Mouse (Mus musculus) urinary bladder, postnatal 4 days (tissue): ENCODE data around the gene Gbx1.
"Not testable (repeated sequence)": the region's sequence is repeated elsewhere in the genome, so short reads cannot be mapped to it uniquely, and the experiment has no call there.

Experiments
- DNase-seq, 2 experiments: peaks; one replicate each; pipeline ENCODE4 v3.0.0; 2021 to 2022; ENCODE audit warnings: low spot score in 2 of 2

The Gbx1 gene

DNA sequence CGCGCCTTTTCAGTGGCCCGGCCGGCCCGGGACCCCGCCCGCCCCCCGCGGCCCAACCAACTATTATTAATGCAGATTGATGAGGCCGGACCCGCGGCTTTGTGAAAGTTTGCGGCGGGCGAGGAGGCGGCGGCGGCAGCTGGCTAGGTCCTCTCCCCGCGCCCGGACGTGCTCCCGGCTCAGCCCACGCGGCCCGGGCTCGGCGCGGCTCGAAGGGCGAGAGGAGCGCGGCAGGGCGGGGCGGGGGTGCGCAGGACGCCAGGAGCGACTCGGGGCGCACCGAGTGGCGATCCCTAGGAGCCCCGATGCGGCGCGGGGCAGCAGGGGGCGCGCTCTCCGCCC, at the start of gene Gbx1:
Gene Gbx1, minus strand, starts transcription at position 314 of the 342 bp plus-strand sequence.
- DNase-seq: no peak

DNA sequence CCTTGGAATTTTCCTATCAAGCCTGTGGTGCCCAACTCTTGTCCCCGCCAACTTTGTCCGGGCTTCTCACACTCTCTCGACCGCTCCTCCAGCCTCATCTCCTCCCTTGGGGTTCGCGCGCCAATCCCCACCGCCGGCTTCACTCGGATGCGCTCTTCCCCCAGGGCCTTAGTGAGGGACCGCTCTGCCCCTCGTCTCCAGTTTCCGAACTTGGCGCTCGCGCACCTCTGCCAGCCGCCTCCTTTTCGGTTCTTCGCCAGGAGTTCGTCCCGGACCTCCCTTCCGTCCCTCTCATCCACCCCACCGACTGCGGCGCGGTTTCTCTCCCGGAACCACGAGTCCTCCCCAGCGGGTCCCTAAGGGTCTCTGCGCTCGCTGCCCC, 49.8 kb upstream of the Gbx1 start:
- DNase-seq: no peak

DNA sequence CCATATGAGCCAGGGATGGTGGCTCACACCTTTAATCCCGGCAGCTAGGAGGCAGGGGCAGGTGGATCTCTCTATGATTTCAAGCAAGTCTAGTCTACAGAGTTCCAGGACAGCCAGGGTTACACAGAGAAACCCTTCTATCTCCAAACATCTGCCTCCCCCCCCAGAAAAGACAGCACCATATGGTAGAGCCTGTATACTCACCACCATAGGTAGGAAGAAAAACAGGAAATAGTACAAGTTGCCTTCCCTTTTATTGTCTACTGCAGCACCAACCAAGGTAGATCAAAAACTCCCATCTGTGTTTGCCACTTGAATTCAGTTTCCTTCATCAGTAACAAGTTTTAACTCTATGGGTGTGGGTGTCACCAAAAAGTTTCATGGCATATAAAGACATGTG, 48.9 kb upstream of the Gbx1 start:
- DNase-seq: no peak

DNA sequence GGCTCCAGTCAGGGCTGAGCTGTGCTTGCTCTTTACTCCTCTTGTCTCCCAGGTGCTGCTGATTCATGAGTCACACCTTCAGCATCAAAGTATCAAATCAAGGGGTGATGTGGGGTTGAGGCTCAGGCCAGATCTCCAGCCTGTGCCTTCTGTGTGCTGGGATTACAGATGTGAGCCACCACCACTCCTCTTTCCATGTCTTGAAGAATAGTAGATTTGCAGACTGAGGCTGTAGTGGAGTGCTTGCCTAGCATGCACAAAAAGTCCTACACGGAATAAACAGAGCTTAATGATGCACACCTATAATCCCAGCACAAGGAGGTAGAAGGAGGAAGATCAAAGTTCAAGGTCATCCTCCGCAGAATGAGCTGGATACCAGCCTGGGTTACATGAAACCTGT, 29.7 kb upstream of the Gbx1 start, which contains the start of gene 4931409K22Rik:
Gene 4931409K22Rik, minus strand, starts transcription at position 101 of the 400 bp plus-strand sequence.
- DNase-seq: no peak

DNA sequence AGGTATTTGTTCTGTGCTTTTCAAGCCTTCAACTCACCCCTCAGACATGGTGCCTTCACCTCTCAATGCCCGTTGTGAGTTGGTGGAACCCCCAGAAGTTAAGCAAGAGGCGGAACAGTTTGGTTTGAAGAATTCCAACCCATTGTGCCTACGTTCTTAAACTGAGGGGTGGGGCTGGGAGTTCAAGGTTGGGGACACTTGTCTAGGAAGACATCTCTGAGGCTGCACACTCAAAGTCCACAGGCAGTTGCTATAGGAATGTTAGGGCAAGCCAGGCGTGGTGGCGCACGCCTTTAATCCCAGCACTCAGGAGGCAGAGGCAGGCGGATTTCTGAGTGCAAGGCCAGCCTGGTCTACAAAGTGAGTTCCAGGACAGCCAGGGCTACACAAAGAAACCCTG, 28.3 kb upstream of the Gbx1 start:
- not testable (repeated sequence) for DNase-seq

DNA sequence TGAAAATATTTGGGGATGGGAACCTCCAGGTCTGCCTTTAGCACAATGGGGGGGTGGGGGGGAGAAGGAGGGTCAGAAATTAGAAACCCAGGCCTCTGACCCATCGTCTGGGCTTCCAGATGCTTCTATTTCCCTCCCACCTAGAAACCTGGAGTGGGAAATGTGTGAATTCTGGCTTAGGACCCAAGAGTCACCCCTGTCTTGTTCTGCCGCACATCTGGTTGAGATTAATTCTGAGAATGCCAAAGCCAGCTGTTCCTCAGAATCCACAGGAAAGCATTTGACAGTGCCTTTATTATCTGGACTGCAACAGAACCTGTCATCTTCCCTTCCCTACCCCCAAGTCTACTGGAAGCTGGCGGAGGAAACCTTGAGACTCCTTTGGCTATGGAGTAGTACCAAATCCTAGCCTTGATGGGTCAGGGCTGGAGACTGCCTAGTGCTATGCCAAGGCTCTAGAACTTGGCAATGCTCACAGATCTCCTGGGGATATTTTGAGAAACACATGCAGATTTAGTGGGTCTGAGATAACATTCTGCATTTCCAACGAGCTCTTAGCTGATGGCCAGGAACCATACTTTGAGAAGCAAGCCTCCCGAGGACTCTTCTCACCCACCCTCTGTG, 26.7 kb upstream of the Gbx1 start:
- DNase-seq: no peak

DNA sequence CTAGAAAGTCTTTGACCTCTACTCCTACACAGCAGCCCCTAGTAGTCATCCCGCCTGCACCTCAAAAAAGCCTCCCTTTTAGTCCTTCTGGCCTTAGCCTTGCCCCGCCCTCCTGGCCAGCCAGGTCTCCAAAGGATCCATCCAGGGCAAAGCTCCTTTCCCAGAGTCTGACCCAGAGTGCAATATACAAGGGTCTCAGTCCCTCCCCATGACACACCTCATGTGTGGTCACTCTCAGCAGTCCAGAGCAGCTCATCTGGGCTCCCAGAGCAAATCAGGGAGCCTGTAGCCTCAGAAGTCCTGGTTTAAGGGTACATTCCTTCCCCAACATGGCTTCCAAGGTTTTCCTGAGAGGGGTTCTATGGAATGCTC, 24.3 kb upstream of the Gbx1 start:
- no peak for DNase-seq

DNA sequence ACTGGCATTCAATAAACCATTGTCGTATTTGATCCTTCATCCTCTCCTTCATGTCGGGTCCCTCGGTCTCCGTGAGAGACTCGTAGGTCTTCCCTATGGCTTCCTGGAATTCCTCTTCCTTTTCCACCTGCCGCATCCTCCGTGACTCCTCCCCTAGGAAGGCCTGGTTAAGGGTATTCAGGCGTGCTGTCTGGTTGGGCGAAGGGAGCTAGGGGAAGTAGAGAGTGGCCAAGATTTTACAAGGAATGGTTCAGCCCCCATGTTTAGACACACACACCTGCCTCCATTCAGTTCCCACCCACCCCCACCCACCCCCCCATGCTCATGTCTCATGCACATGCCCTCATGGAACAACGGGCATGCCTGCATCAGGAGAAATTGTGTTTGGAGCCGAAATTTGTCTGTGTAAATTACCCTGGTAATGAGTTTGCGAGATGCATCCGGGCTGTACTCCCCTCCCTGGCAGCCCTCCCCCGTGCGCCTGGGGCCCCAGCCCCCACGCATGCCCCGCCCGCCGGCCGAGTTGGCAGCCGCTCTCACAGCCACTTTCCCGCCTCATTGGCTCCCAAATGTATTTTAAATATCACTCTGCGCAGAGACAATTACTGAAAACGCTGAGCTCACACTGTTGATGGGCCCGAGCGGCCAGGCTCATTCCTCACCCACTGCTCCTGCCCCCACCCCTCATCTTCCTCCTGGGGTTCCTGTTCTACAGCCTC, 23.8 kb upstream of the Gbx1 start:
- peak in 1 of 2 experiments; percentile 63 for DNase-seq

DNA sequence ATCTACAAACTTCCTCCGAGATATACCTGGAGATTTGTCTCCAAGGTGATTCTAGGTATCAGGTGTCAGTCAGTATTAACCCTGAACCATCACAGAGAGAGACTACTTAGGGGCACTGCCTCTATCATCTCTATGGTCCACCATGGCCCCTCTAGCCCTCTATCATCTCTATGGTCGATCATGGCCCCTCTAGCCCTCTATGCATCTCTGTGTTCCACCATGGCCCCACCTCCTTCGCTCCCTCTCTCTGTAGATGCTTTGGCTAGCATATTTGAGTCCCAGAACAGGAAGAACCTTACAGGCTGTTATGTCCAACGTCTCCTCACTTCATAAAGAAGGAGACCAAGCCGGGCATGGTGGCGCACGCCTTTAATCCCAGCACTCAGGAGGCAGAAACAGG, 15.6 kb upstream of the Gbx1 start:
- DNase-seq: no peak

DNA sequence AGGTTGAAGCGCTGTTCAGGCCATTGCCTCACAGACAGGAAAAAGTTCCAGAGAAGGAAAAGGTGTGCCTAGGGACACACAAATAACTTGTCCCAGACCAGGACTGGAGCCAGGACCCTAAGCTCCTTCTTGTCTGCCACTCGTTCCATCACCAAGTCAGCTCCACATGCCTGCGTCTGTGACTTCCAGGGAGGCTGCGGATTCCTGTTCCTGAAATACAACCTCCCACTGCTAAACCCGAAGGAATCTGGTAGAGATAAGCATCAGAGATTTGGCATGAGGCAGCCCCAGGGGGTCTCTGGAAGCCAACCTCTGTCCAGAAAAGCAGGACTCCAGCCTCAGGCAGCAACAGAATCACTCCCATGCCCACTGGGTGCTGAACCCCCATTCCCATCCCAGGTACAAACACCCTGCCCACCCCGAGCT, 14.2 kb upstream of the Gbx1 start:
- no peak for DNase-seq

DNA sequence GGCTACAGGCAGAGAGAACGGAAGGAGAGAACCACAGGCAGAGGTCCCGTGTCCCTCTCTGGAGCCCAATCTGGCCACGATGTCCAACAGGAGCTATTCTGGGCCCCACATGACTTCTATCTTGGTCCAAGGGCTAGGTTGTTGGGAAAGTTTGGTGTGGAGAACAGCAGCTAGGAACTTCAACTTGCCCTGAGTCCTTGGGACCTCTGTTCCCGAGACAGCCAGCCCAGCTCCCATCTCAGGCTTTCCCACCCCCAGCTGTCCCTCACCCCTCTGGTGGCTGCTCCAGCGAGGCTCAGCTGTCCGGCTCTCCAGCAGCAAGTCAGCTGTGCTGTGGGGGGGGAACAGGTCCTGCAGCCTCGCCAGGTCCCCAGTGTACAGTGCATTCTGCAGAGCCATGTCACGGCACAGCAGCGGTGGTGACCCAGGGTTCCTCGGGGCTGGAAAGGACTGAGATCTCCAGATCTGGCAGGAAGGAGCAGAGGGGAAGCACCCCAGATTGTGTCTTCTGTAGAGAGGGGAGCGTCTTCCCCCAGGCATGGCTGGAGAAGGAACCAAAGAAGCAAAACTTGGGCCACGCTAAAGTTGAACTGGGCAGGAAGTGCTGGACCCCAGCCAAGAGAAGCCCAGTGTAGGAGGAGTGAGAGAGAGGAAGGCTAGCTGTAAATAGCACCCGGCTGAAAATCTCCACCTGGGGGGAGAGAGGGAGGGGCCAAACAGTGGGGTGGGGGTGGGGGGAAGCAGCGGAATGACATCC, 13.6 kb upstream of the Gbx1 start, which contains the start of gene Asb10:
Gene Asb10, minus strand, starts transcription at position 592 of the 757 bp plus-strand sequence.
- DNase-seq: peak; percentile 63 to 75

DNA sequence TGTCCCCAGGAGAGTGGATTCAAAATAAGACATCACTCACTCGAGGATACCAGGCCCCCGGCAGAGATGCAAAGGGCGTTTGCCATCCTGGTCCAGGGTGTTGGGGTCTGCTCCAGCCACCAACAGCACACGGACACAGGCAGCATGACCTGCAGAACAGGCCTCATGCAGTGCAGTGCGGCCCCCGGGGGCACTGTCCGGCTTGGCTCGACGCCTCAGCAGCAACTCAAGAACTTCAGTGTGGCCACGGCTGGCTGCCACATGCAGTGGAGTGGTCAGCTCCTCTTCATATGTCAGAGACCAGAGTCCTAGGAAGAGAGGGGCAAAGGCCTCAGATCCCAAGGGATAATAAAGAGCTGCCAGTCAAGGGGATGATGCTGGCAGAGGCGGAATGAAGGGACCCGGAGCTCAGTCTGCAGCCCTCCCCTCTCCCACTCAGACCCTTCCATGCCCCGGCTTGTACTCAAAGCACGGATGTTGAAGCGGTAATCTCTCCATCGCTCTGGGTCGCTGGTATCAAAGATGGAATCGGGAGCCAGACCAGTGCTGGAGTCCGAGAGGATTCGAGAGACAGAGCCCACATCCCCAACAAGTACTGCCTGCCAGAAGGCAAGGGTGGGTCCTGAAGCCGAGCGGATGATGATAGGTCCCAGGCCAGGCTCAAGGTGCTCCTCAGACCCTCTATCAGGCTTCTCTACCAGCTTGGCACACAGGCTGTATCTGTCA, 12.7 kb upstream of the Gbx1 start:
- no peak for DNase-seq

DNA sequence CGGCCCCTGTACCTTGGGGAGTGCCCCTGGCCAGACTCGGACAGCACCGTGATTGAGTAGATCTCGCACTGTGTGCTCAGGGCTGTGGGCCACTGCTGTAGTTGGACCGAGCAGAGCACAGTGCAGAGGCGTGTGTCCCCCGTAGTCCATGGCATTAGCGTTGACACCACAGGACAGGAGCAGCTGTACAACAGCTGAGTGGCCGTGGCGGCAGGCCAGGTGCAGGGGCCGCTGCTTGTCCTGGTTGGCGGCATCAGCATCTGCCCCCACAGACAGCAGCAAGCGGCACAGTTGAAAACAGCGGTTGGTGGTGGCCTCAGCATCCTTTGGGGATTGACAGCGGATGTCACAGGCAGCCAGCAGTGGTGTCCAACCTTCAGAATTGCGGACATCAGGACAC, 10.6 kb upstream of the Gbx1 start:
- DNase-seq: no peak

DNA sequence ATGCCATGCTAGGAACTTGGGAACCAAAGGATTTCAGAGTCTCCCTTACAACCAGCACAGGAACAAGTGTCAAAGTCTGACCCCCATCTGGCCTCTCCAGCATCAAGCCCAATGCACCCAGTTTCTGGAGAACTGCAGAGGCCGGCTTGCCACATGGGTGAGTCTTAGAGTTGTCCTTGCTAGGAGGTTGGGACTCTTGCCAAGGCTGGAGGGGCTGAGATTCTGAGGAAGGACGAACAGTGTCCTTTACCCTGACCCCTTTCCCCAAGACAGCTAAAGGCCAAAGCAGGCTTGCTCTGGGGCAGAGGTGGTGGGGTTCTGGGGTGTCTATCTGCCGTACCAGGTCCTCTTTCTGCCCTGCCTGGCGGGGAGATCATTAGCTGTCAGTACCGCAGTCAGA, 9.5 kb upstream of the Gbx1 start:
- DNase-seq: no peak

DNA sequence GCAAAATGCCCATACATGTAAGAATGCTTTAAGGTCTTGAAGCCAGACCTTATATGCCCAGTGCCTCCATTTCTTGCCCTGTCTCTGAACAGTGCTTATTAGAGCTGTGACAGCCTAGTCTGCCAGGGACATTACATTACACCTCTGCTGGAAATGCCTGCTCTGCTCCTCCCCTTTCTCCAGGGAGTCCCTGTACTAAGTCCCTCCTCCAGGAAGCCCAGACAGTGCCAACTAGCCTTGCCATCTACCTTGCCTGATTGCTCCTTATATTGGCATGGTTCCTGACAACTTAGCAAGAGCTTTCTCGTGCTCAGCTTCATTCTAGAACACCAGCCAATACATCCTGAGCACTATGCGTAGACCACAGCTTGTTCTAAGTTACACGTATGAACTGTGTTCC, 8.7 kb upstream of the Gbx1 start:
- no peak for DNase-seq

DNA sequence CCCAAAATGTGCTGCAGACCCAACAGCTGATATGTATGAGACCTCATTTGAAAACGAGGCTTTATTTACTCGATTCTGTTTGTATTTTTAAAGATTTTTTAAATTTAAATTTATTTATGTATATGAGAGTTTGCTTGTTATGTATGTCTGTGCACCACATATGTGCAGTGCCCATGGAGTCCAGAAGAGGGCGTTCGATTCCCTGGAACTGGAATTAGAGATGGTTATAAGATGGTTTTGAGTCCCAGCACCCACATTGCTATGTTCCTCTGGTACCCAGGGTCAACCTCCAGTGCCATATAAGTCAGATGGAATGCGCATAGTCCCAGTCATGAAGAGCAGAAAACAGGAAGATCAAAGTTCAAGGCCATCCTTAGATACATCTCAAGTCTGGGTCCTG, 7.3 kb upstream of the Gbx1 start:
- no peak for DNase-seq

DNA sequence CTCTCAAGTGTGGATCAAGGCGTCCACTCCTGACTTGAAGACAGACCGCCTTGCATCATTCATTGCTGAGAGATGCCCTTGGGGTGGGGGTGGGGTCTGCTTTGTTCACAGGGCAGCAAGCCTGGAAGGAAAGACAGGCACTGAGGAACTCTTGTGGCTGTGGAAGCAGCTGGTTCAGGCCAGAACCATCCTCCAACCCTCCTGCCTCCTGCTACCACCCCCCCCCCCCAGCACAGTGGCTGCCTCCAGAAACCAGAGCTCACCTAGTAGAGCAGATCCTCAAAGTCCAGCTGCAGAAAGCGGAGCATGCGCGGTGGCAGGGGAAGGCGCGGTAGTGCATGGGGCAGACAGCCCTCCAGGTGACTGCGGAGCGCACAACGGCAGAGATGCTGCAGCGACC, 6.4 kb upstream of the Gbx1 start:
- no peak for DNase-seq

DNA sequence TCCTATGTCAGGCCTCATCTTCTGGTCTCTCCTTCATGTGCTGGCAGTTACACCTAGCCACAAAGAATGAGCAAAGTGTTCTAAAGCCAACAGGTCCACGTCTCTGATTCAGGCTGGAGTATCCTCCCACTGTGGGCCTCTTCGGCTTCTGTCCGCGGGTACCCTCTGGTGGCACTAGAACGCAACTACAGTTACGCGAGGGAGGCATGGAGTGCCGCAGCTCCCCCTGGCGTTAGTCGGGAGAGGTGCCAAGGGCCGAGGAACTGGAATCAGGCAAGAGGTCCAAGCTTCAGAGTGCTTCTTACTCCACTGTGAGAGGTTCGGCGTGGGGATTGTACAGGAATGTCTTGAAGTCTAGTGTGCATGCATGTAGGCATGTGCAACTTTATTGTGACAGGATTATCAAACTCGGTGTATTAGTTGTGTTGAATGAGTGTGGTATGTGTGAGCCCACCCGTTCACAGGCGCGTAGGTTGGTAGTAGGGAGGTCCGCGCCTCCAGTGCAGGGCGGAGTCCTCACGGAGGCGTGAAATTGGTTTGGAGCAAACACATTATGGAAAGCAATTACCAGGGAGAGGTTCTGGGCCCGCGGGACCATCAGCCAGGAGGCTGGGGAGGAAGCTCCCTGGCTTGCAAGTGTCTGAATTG, 3.2 kb upstream of the Gbx1 start:
- peak; percentile 85 to 93 for DNase-seq

DNA sequence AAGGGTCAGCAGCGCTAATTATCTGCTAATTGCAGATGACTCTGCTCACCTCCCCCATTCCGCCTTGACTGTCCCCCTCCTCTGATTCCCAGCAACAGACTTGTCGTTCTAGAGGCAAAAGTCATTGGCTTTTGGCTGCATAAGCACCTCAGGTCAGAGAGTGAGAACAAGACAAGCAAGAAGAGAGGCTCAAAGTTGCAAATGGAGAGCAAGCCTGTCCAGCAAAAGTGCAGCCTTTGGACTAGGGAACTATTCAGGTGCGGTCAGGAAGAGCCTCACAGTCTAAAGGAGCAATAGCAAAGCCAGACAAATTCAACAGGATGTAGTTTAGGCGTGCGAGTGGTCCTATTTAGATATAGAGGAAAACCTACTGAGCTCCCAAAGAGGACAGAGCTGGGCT, 778 bp upstream of the Gbx1 start:
- DNase-seq: no peak

DNA sequence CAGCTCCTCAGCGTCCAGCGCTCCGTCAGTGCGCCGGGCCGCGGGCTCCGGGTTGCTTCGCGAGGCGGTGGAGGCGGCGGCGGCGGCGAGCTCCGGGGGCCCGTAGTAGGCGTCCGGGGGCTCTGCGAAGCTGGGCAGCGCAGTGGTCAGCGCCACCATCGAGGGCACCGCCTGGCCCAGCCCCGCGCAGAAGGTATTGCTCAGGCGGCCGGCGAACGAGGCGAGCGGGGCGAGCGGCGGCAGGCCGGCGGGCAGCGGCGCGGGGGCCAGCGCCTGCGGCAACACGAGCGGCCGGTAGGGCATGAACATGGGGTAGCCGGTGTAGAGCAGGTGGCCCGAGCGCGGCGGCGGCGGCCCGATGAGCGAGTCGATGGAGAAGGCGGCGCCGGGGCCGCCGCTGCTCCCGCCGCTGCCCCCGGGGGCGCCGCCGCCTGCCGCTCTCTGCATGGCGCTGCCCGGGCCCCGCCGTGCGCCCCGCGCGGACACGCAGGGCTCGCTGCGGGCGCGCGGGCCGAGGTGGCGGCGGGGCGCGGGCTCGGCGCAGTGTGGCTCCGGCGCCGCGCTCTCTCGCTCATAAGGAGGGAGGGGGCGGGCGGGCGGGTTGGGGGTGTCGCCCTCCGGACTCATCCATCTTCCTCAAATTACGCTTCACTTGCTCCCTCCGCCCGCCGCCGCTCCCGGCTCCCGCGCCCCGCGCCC, 663 bp downstream of the Gbx1 start:
- DNase-seq: no peak
